Mouse (Mus musculus) embryonic fibroblast, embryonic 13.5 days (primary cell): ENCODE data around the gene Rreb1.

Source experiments
- CTCF ChIP-seq: IDR thresholded peaks from 2 replicates; pipeline ENCODE4 v1.5.1; 2011; ENCODE audit warnings: mild to moderate bottlenecking, control low read depth, low read length, moderate library complexity, borderline replicate concordance; ENCODE audit not compliant: insufficient read depth
- POLR2A ChIP-seq: IDR thresholded peaks from 2 replicates; pipeline ENCODE4 v1.6.1; 2011; ENCODE audit warnings: low read depth, mild to moderate bottlenecking, control low read depth, low read length, moderate library complexity

GRCm38 (mm10) chr13:37918336-37919261 is 140.4 kb downstream of the Rreb1 start:
- TF ChIP-seq POLR2A (no peak), CTCF (no peak)
